Mouse (Mus musculus) heart, embryonic 16.5 days (tissue): Measurements from ENCODE around the gene Nt5m. TPM values are rescaled to one million over a fixed set of nuclear protein-coding genes. Genes with fewer than 3 reads are reported as not detected.

ENCODE experiments used
- ATAC-seq: fragments of 200-750 bp; cut with Nextera tagmentation; replicated peaks from 2 replicates; pipeline ENCODE4 v1.8.0; 2017; ENCODE audit warnings: moderate number of reproducible peaks; ENCODE audit not compliant: insufficient read depth, low FRiP score; ENCODE audit errors: extremely low read depth
- H3K27ac ChIP-seq: fragments of 300-500 bp; sonication (generic); 2 replicates; pipeline ENCODE4 v1.5.1; 2014; ENCODE audit warnings: mild to moderate bottlenecking, low read length, control low read depth, moderate library complexity
- H3K27me3 ChIP-seq: fragments of 300-500 bp; sonication (generic); 2 replicates; pipeline ENCODE4 v1.6.1; 2014; ENCODE audit warnings: low read length, mixed read lengths; ENCODE audit not compliant: control insufficient read depth, insufficient read depth
- H3K36me3 ChIP-seq: fragments of 300-500 bp; sonication (generic); 2 replicates; pipeline ENCODE4 v1.6.1; 2014; ENCODE audit not compliant: control insufficient read depth, insufficient read depth
- H3K4me1 ChIP-seq: fragments of 300-500 bp; sonication (generic); 2 replicates; pipeline ENCODE4 v1.6.1; 2014; ENCODE audit warnings: low read length, mixed read lengths; ENCODE audit not compliant: control insufficient read depth, insufficient read depth
- H3K4me2 ChIP-seq: fragments of 300-500 bp; sonication (generic); 2 replicates; pipeline ENCODE4 v1.6.1; 2014; ENCODE audit warnings: low read depth, mild to moderate bottlenecking, control low read depth, low read length
- H3K4me3 ChIP-seq: fragments of 300-500 bp; sonication (generic); 2 replicates; pipeline ENCODE4 v1.5.1; 2014; ENCODE audit warnings: mild to moderate bottlenecking, control low read depth, low read length
- H3K9ac ChIP-seq: fragments of 300-500 bp; sonication (generic); 2 replicates; pipeline ENCODE4 v1.6.1; 2014; ENCODE audit warnings: low read length, control low read depth
- H3K9me3 ChIP-seq: fragments of 300-500 bp; sonication (generic); replicated peaks from 2 replicates; pipeline ENCODE4 v1.6.1; 2016; ENCODE audit warnings: low read length; ENCODE audit not compliant: control insufficient read depth
- WGBS: fragments of 180-500 bp; shearing (Covaris S2); extraction: QIAGEN DNeasy Blood & Tissue Kit; methylation state at CpG from one replicate; pipeline ENCODE4 v1.1.7; 2014; 5-methylcytosine and 5-hydroxymethylcytosine counted together
- polyA plus RNA-seq: library from polyadenylated mRNA; unstranded; fragments of >200 nt; fragmentation: Nextera tagmentation; extraction: Ambion mirVana; gene quantifications from 2 replicates; pipeline ENCODE4 v1.2.1, GENCODE M21; 2015

Nt5m gene
- polyA plus RNA-seq, 1 experiment from 2014 or later = 42.4 TPM

DNA sequence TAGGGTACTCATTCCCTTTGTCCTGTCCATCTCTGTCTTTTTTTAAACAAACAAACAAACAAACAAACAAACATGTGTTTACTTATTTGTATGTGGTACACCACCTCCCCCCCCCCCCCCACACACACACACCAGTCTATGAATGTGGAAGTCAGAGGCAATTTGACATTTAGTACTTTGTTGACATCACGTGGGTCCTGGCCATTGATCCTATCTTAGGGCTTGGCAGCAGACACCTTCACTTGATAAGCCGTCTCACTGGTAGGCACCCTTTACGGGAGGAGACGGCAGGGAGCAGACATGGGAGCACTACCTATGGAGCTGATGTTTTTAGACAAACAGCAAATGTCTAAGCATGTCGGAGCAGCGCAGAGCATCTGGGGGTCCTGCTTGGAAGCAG lies 55.7 kb downstream of the Nt5m start:
- no peak for ATAC-seq
- Histone ChIP-seq H3K9ac (no peak overlapping the region), H3K27ac (no peak overlapping the region), H3K36me3 (no peaks in the 10 kb centered on the region), H3K27me3 (no peaks in the 10 kb centered on the region), H3K4me2 (no peak overlapping the region), H3K4me3 (no peak overlapping the region), H3K9me3 (no peaks in the 10 kb centered on the region), H3K4me1 (peaks cover 18% of the 10 kb centered on the region)
- WGBS = 47% methylated on average over 6 of the region's 6 CpGs

DNA sequence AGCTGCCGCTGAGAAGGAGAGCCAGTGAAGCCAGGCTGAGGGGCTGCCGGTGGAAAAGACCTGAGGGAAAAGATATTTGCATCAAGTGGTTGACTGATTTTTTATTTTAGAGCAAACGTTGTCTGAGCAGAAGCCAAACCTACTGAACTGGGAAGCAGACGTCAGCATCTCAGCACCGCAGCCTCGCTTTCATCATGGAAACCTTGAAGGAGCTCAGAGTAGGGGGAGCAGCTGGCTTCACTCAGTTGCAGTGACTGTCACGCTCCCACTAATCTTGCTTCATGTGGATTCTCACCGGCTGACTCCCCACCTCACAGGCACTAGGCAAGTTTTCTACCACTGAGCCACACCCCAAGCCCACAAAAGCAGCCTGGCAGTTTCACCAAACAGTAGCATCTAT lies 56.1 kb downstream of the Nt5m start:
- H3K4me2 ChIP-seq = no peak overlapping the region
- no peaks in the 10 kb centered on the region for H3K9me3 ChIP-seq
- WGBS = 51% methylated on average over 8 of the region's 8 CpGs
- H3K27ac ChIP-seq = no peak overlapping the region
- no peaks in the 10 kb centered on the region for H3K36me3 ChIP-seq
- H3K27me3 ChIP-seq = no peaks in the 10 kb centered on the region
- H3K4me3 ChIP-seq = no peak overlapping the region
- ATAC-seq = no peak
- H3K4me1 ChIP-seq = peaks cover 20% of the 10 kb centered on the region
- no peak overlapping the region for H3K9ac ChIP-seq

DNA sequence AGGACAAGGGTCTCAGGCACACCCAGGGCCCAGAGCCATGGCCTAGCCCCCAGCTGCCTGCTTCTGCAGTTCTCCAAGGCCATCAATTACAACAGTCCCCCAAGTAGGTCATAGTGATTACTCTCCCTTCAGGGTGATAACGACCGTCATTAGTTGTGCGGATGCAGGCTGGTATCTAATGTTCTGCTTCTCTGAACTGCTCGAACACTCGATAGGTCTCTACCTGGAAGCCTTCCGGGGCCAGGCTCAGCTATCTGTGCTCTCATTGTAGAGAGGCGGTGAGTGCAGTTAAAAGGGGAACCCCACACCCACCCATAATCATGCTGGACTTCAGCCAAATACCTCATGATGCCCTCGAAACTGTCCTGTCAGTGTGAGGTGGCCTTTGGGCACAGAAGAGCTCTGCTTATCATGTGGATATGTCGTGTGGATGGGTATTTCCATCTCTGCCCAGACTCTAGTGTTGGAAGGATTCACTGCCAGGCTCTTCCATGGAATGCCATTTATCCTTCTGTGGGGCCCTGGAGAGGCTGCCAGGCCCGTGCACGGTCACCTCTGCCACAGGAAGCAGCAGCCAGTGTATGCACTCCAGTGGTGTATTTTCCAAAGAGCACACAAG lies 58.8 kb downstream of the Nt5m start:
- 37% methylated on average over 11 of the region's 11 CpGs for WGBS
- Histone ChIP-seq H3K9ac (no peak overlapping the region), H3K27ac (peak overlapping the region; percentile 49; the same call in 1 of the 2 replicates), H3K4me2 (no peak overlapping the region), H3K36me3 (no peaks in the 10 kb centered on the region), H3K4me3 (no peak overlapping the region), H3K27me3 (no peaks in the 10 kb centered on the region), H3K4me1 (peaks cover 30% of the 10 kb centered on the region), H3K9me3 (no peaks in the 10 kb centered on the region)
- 0 out of 2 replicates have a peak, but pooled peaks have one; percentile 19 for ATAC-seq

DNA sequence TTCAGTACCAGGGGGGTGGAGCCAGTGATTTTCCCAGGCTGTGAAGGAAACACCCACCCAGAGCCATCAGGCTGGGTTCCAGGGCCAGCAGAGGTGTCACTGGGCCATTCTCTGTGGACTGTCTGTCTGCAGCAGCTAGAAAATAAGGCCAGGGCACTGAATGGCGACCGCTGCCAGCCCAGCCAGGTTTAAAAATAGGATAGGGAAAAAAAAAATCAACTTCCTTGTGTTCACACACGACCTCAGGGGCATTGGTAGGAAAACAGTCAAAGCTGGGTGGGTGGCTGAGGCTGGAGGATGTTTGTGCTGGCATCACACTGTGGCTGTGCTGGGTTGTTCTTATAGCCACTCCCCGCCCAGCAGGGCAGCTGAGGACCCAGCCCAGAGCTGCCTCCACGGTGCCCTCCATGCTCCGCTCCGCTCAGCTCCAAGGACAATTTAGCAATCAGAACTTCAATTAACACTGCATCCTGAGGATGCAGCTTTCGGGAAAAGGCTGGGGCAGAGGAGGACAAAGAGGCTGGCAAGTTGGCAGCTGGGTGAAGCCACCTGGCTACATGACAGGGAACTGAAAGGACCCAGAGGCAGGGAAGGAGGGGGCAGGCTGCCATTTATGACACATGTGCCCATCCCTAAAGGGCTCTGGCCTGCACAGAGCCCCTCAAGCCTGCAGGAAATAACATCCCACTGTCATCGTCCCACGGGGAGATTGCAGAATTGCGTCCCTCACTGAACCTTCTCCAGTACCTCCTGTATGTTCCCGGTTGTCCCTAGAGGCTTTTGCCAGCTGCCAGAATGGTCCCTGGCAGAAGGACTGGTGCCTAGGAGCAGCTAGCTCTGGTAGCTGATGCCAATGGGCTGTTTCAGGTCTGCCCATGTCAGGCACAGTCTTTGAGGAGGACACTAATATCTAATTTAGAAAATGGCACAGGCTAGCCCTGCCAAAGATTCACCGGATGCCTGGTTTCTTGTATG lies 60.8 kb downstream of the Nt5m start:
- peak; percentile 29; the same call in 1 of the 2 replicates for ATAC-seq
- H3K36me3 ChIP-seq = no peaks in the 10 kb centered on the region
- H3K9me3 ChIP-seq = no peaks in the 10 kb centered on the region
- no peaks in the 10 kb centered on the region for H3K27me3 ChIP-seq
- no peak overlapping the region for H3K4me2 ChIP-seq
- H3K4me1 ChIP-seq = peaks cover 29% of the 10 kb centered on the region
- 43% methylated on average over 13 of the region's 13 CpGs for WGBS
- no peak overlapping the region; the same call in 1 of the 2 replicates for H3K9ac ChIP-seq
- no peak overlapping the region for H3K4me3 ChIP-seq
- H3K27ac ChIP-seq = peak overlapping the region; percentile 60

DNA sequence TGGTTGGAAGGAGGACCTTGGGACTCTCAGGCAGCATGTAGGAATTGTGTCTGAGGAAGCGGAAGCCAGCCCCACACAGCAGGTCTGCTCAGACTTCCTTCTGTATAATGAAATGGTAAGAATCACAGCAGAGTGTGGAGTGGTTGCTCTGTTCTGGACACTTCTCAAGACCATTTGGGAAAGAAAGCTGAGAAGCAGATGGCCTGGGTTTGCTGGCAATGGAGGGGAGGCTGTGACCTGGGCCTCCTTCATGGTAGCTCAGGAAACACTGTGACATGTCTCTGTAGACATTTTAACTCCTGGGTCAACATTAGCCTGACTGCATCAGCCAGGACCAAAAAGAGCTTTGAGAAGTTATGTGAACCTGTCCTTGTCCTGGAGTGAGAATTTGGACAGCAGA lies 61.7 kb downstream of the Nt5m start:
- no peaks in the 10 kb centered on the region for H3K27me3 ChIP-seq
- no peaks in the 10 kb centered on the region for H3K9me3 ChIP-seq
- peaks cover 28% of the 10 kb centered on the region for H3K4me1 ChIP-seq
- no peak for ATAC-seq
- H3K27ac ChIP-seq = peak overlapping the region; percentile 3; the same call in 1 of the 2 replicates
- H3K36me3 ChIP-seq = no peaks in the 10 kb centered on the region
- WGBS = 83% methylated on average over 1 of the region's 1 CpGs
- H3K9ac ChIP-seq = no peak overlapping the region
- no peak overlapping the region for H3K4me2 ChIP-seq
- H3K4me3 ChIP-seq = no peak overlapping the region

DNA sequence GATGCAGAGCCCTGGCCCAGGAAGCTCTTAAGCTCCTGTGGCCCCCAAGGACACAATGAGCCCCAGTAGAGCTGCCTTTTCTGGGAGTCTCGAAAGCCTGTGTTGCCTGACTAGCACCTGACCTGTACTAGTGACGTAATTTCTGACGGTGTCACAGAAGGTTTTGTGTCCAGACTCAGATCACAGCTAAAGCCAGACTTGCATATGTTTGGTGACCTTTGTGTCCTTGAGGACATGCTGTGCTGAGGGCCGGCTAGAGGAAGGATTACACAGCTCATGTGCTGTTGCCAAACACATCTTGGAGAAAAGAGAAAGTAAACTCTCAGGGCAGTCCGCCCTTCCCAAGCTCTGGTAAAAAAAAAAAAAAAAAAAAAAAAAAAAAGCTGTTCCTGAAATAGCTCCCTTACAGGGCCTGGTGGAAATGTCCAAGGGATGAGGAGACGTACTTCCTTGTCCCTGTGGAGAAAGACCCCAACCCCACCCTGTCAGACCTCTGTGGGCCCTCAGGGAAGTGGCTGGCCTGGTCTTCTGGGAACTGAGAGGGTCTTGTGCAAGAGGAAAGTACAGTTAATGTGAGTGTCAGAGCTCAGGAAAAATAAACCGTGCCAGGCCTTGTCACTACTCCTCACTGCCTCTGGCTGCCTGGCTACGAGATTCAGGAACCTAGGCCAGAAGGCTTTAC lies 62.9 kb downstream of the Nt5m start:
- Histone ChIP-seq H3K4me1 (peaks cover 28% of the 10 kb centered on the region), H3K9me3 (no peaks in the 10 kb centered on the region)

DNA sequence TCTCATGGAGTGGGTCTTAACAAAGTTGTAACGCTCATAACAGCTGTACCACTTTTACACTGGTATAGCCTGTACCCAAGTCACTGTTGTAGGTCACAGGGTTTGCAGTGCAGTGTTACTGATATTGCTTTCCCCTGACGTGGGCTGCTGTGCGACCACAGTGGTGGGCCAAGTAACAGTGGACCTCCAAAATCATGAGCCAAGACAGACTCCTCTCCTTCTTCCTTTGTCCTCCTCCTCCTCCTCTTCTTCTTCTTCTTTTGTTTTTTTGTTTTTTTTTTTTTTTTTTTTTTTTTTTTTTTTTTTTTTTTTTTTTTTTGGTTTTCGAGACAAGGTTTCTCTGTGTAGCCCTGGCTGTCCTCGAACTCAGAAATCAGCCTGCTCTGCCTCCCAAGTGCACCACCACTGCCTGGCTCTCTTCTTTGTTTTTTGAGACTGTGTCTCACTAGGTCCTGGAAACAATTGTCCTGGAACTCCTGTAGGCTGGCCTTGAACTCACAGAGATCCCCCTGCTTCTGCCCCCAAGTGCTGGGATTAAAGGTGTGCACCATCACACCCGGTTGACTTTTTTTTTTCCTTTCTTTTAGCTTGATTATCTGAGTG lies 67.4 kb downstream of the Nt5m start:
- peaks cover 10% of the 10 kb centered on the region for H3K4me1 ChIP-seq
- whole genome bisulfite sequencing = 87% methylated on average over 5 of the region's 6 CpGs

More for the DNA sequence above, 62.9 kb downstream of the Nt5m start:
- H3K27me3 ChIP-seq = no peaks in the 10 kb centered on the region
- 32% methylated on average over 8 of the region's 8 CpGs for WGBS
- no peaks in the 10 kb centered on the region for H3K36me3 ChIP-seq
- H3K27ac ChIP-seq = peak overlapping the region; percentile 80
- H3K9ac ChIP-seq = peak overlapping the region; percentile 44; the same call in 1 of the 2 replicates
- H3K4me2 ChIP-seq = peak overlapping the region; percentile 17; the same call in 1 of the 2 replicates
- H3K4me3 ChIP-seq = no peak overlapping the region
- peak; percentile 37; the same call in 1 of the 2 replicates for ATAC-seq

DNA sequence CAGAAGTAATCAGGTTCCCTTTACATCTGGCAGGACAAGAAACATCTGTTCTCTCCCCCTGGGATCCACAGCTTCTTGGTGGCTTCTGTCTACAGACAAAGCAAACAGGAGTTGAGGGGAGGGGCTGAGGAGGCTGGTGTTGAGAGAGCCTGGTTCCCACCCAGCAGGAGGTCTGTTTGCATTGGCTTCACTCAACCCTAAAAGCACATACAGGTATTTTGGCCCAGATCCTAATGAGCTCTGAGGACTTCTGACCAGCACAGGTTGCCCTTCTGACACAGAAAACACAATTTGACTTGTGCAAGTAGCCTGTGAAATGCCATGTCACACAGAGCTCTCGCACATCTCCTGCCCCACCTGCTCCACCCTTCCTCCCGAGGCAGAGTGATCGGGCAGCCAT lies 69.2 kb downstream of the Nt5m start:
- 41% methylated on average over 3 of the region's 3 CpGs for WGBS
- Histone ChIP-seq H3K4me2 (no peak overlapping the region), H3K27ac (no peak overlapping the region), H3K4me1 (no peaks in the 10 kb centered on the region), H3K36me3 (no peaks in the 10 kb centered on the region), H3K4me3 (no peak overlapping the region), H3K27me3 (no peaks in the 10 kb centered on the region), H3K9ac (no peak overlapping the region), H3K9me3 (no peaks in the 10 kb centered on the region)
- no peak for ATAC-seq

More for the DNA sequence above, 67.4 kb downstream of the Nt5m start:
- Histone ChIP-seq H3K36me3 (no peaks in the 10 kb centered on the region), H3K9ac (no peak overlapping the region), H3K27ac (no peak overlapping the region), H3K4me2 (no peak overlapping the region), H3K27me3 (no peaks in the 10 kb centered on the region), H3K9me3 (no peaks in the 10 kb centered on the region), H3K4me3 (no peak overlapping the region)
- no peak for ATAC-seq
